Mouse (Mus musculus): ENCODE measurements around the gene Arpc3.
"Not testable (repeated sequence)": the region's sequence is repeated elsewhere in the genome, so short reads cannot be mapped to it uniquely, and the experiment has no call there.

Arpc3 gene

GRCm38 (mm10) chr5:122439400-122440094 lies 47.9 kb downstream of the Arpc3 start:
- DNase-seq (ENCODE audit: low read depth, low spot score) = no peak

GRCm38 (mm10) chr5:122440095-122440630 lies 48.5 kb downstream of the Arpc3 start:
- DNase-seq (ENCODE audit: low read depth, low spot score) = no peak

- DNase-seq (ENCODE audit: low read depth, low spot score) = no peak
Observed at GRCm38 (mm10) chr5:122444492-122444891, 52.8 kb downstream of the Arpc3 start.

- DNase-seq (ENCODE audit: low read depth, low spot score) = no peak
Observed at GRCm38 (mm10) chr5:122445051-122445610, 53.5 kb downstream of the Arpc3 start.

- no peak for DNase-seq (ENCODE audit: low read depth, low spot score)
Observed at GRCm38 (mm10) chr5:122447857-122448256, 56.2 kb downstream of the Arpc3 start.

- DNase-seq (ENCODE audit: low read depth, low spot score) = no peak
Observed at GRCm38 (mm10) chr5:122448869-122449268, 57.2 kb downstream of the Arpc3 start.

GRCm38 (mm10) chr5:122449946-122450345 lies 58.3 kb downstream of the Arpc3 start:
- no peak for DNase-seq (ENCODE audit: low read depth, low spot score)

- DNase-seq (ENCODE audit: low read depth, low spot score) = no peak
Observed at GRCm38 (mm10) chr5:122450913-122451317, 59.2 kb downstream of the Arpc3 start.

GRCm38 (mm10) chr5:122451324-122451723 lies 59.6 kb downstream of the Arpc3 start:
- DNase-seq (ENCODE audit: low read depth, low spot score) = no peak

GRCm38 (mm10) chr5:122452194-122452593 lies 60.5 kb downstream of the Arpc3 start:
- DNase-seq (ENCODE audit: low read depth, low spot score) = no peak

GRCm38 (mm10) chr5:122453188-122453587 lies 61.5 kb downstream of the Arpc3 start:
- peak; percentile 68 for DNase-seq (ENCODE audit: low read depth, low spot score)

- DNase-seq (ENCODE audit: low read depth, low spot score) = no peak
Observed at GRCm38 (mm10) chr5:122454442-122454841, 62.8 kb downstream of the Arpc3 start.

GRCm38 (mm10) chr5:122454883-122455282 lies 63.2 kb downstream of the Arpc3 start:
- no peak for DNase-seq (ENCODE audit: low read depth, low spot score)

- DNase-seq (ENCODE audit: low read depth, low spot score) = no peak
Observed at GRCm38 (mm10) chr5:122455584-122455983, 63.9 kb downstream of the Arpc3 start.

GRCm38 (mm10) chr5:122457054-122457453 lies 65.4 kb downstream of the Arpc3 start:
- not testable (repeated sequence) for DNase-seq (ENCODE audit: low read depth, low spot score)

GRCm38 (mm10) chr5:122458066-122458465 lies 66.4 kb downstream of the Arpc3 start:
- no peak for DNase-seq (ENCODE audit: low read depth, low spot score)

- DNase-seq (ENCODE audit: low read depth, low spot score) = no peak
Observed at GRCm38 (mm10) chr5:122459335-122459734, 67.7 kb downstream of the Arpc3 start.

GRCm38 (mm10) chr5:122460656-122461055 lies 69.0 kb downstream of the Arpc3 start:
- no peak for DNase-seq (ENCODE audit: low read depth, low spot score)

GRCm38 (mm10) chr5:122461431-122461830 lies 69.8 kb downstream of the Arpc3 start:
- no peak for DNase-seq (ENCODE audit: low read depth, low spot score)

All from WW6 (cell line).